In genomic region chr9:75197297-75197696, GRCm38 (mm10) we compare ENCODE assay signal across 8 mouse cellular contexts. TPM values are rescaled to one million over a fixed set of nuclear protein-coding genes. Genes with fewer than 3 reads are reported as not detected.
DNase-seq lines count a peak whose midpoint lies in the region; ATAC-seq and TF ChIP-seq lines count a peak whose summit lies in the region.
"Had no signal": no experiment of that assay in that cellular context is flagged by ENCODE, and none has a peak within 500 bp of the region (broad histone marks: within the 10 kb centered on the region; RNA-seq: fewer than 3 reads in every experiment).

No protein-coding gene starts in this region.

- no peaks in the 10 kb centered on the region for H3K27me3 ChIP-seq in lung, embryonic 14.5 days (ENCODE audit: insufficient read depth, low read length)
- H3K27me3 ChIP-seq in forebrain, embryonic 13.5 days: no peaks in the 10 kb centered on the region
- H3K27me3 ChIP-seq: embryonic facial prominence, embryonic 15.5 days had no signal

- no peak overlapping the region for H3K9ac ChIP-seq in lung, embryonic 14.5 days
- peak overlapping the region; percentile 26; the same call in 1 of the 2 replicates for H3K9ac ChIP-seq in forebrain, embryonic 13.5 days
- H3K9ac ChIP-seq: embryonic facial prominence, embryonic 15.5 days had no signal

- no peak overlapping the region for H3K4me3 ChIP-seq in lung, embryonic 14.5 days (ENCODE audit: low read depth, low read length)
- no peak overlapping the region for H3K4me3 ChIP-seq in forebrain, embryonic 13.5 days
- H3K4me3 ChIP-seq: embryonic facial prominence, embryonic 15.5 days had no signal

- peaks cover 22% of the 10 kb centered on the region for H3K36me3 ChIP-seq in lung, embryonic 14.5 days (ENCODE audit: insufficient read depth)
- peaks cover 54% of the 10 kb centered on the region for H3K36me3 ChIP-seq in forebrain, embryonic 13.5 days (ENCODE audit: poor library complexity, severe bottlenecking)

- no peak overlapping the region for H3K4me2 ChIP-seq in lung, embryonic 14.5 days
- H3K4me2 ChIP-seq in forebrain, embryonic 13.5 days: no peak overlapping the region
- H3K4me2 ChIP-seq: embryonic facial prominence, embryonic 15.5 days had no signal

- no peak for ATAC-seq in lung, embryonic 14.5 days (ENCODE audit: insufficient read depth)
- peak; percentile 78; the same call in 1 of the 2 replicates for ATAC-seq in forebrain, embryonic 13.5 days
- no peak for ATAC-seq in erythroid progenitor cell, adult 5-6 weeks (replicated peaks; ENCODE audit: low FRiP score, poor library complexity, severe bottlenecking)

- H3K4me1 ChIP-seq in lung, embryonic 14.5 days (ENCODE audit: insufficient read depth): no peaks in the 10 kb centered on the region
- H3K4me1 ChIP-seq in forebrain, embryonic 13.5 days: no peaks in the 10 kb centered on the region
- H3K4me1 ChIP-seq: embryonic facial prominence, embryonic 15.5 days had no signal

- H3K9me3 ChIP-seq in lung, embryonic 14.5 days (ENCODE audit: low read depth, low read length): no peaks in the 10 kb centered on the region
- H3K9me3 ChIP-seq in forebrain, embryonic 13.5 days (replicated peaks): no peaks in the 10 kb centered on the region
- H3K9me3 ChIP-seq: embryonic facial prominence, embryonic 15.5 days had no signal

- peak; percentile 26 for DNase-seq in lung, embryonic 14.5 days
- no peak for DNase-seq in lung, postnatal 10 days
- DNase-seq in NIH3T3 (ENCODE audit: low read depth): peak; percentile 21
- peak; percentile 94 for DNase-seq in brain, adult 2 months (ENCODE audit: low read depth, low spot score)
- DNase-seq in left cerebral cortex, postnatal 4 days: peak; percentile 49

- 62% methylated on average over 6 of the region's 6 CpGs for WGBS in lung, embryonic 14.5 days
- WGBS in forebrain, embryonic 13.5 days: 38% methylated on average over 6 of the region's 6 CpGs

- intact Hi-C loops in left cerebral cortex, postnatal 4 days (cut with DNase I): no loop called here

- no peak overlapping the region for H3K27ac ChIP-seq in lung, embryonic 14.5 days (ENCODE audit: low read depth)
- peak overlapping the region; percentile 35; the same call in 1 of the 2 replicates for H3K27ac ChIP-seq in forebrain, embryonic 13.5 days
- H3K27ac ChIP-seq: embryonic facial prominence, embryonic 15.5 days had no signal

- peak; percentile 48 for TF ChIP-seq CTCF in lung, embryonic 14.5 days (IDR thresholded peaks at IDR 0.05; ENCODE audit: low read depth)

RNA-seq across cellular contexts. Expression of gene Myo5c, which starts 34.5 kb away (rescaled TPM):
- 28.9 and 29.9 TPM in 2 replicates for polyA plus RNA-seq in lung, embryonic 14.5 days (2014; fragmentation: Nextera tagmentation; extraction: Ambion mirVana)
- 0.21 and 0.28 TPM in 2 replicates for polyA plus RNA-seq in forebrain, embryonic 13.5 days (2015; fragmentation: Nextera tagmentation; extraction: Ambion mirVana)
- under 1 TPM; 0.14 to 0.32 TPM for total RNA-seq in left cerebral cortex, postnatal 4 days (2021)
- total RNA-seq in erythroid progenitor cell, adult 5-6 weeks (2015; ENCODE audit: low replicate concordance): not detected in 2 replicates
- not detected in 2 replicates for total RNA-seq in erythroid progenitor cell, adult 5-6 weeks (2017; ENCODE audit: low replicate concordance)
